Mouse (Mus musculus) hindbrain, embryonic 13.5 days (tissue): ENCODE data around the gene Ugt1a10. TPM values are rescaled to one million over a fixed set of nuclear protein-coding genes. Genes with fewer than 3 reads are reported as not detected.
"Not testable (repeated sequence)": the region's sequence is repeated elsewhere in the genome, so short reads cannot be mapped to it uniquely, and the experiment has no call there.

Experiments used
- ATAC-seq: fragments of 200-750 bp; cut with Nextera tagmentation; 2 replicates; pipeline ENCODE4 v1.8.0; 2017; ENCODE audit warnings: moderate TSS enrichment; ENCODE audit not compliant: low FRiP score
- H3K27ac ChIP-seq: fragments of 300-500 bp; sonication (generic); 2 replicates; pipeline ENCODE4 v1.5.1; 2015; ENCODE audit warnings: inconsistent platforms, mild to moderate bottlenecking, moderate library complexity
- H3K27me3 ChIP-seq: fragments of 300-500 bp; sonication (generic); 2 replicates; pipeline ENCODE4 v1.6.1; 2015; ENCODE audit warnings: mild to moderate bottlenecking, inconsistent platforms
- H3K36me3 ChIP-seq: fragments of 300-500 bp; sonication (generic); 2 replicates; pipeline ENCODE4 v1.6.1; 2015; ENCODE audit warnings: mild to moderate bottlenecking, inconsistent platforms
- H3K4me1 ChIP-seq: fragments of 300-500 bp; sonication (generic); replicated peaks from 2 replicates; pipeline ENCODE4 v1.6.1; 2015; ENCODE audit warnings: inconsistent platforms
- H3K4me2 ChIP-seq: fragments of 300-500 bp; sonication (generic); 2 replicates; pipeline ENCODE4 v1.6.1; 2015; ENCODE audit warnings: inconsistent platforms, mild to moderate bottlenecking, moderate library complexity
- H3K4me3 ChIP-seq: fragments of 300-500 bp; sonication (generic); 2 replicates; pipeline ENCODE4 v1.5.1; 2015; ENCODE audit warnings: mild to moderate bottlenecking, inconsistent platforms
- H3K9ac ChIP-seq: fragments of 300-500 bp; sonication (generic); 2 replicates; pipeline ENCODE4 v1.6.1; 2015; ENCODE audit warnings: mild to moderate bottlenecking, inconsistent platforms
- H3K9me3 ChIP-seq: fragments of 300-500 bp; sonication (generic); 2 replicates; pipeline ENCODE4 v1.6.1; 2016; ENCODE audit warnings: inconsistent platforms
- WGBS: fragments of 180-500 bp; shearing (Covaris S2); methylation state at CpG from one replicate; pipeline ENCODE4 v1.1.7; 2015; 5-methylcytosine and 5-hydroxymethylcytosine counted together
- polyA plus RNA-seq: library from polyadenylated mRNA; unstranded; fragments of >200 nt; fragmentation: Nextera tagmentation; extraction: Ambion mirVana; gene quantifications from 2 replicates; pipeline ENCODE4 v1.2.1, GENCODE M21; 2015

Gene Ugt1a10
- polyA plus RNA-seq, result not detected in 2 replicates

- 89% methylated on average over 1 of the region's 1 CpGs for WGBS
- H3K9me3 ChIP-seq, result no peaks in the 10 kb centered on the region
- no peak within 1 kb of the TSS for H3K4me3 ChIP-seq
- no peak within 1 kb of the TSS for H3K4me2 ChIP-seq
- ATAC-seq, result no peak
- no peak within 1 kb of the TSS for H3K9ac ChIP-seq
- H3K36me3 ChIP-seq, result no peaks in the 10 kb centered on the region
- H3K27me3 ChIP-seq, result no peaks in the 10 kb centered on the region
- H3K4me1 ChIP-seq, result no peaks in the 10 kb centered on the region
- H3K27ac ChIP-seq, result no peak within 1 kb of the TSS
Observed at GRCm38 (mm10) chr1:88055088-88055487, at the start of gene Ugt1a10. Gene Ugt1a10 (plus strand): TSS chr1:88055388.

GRCm38 (mm10) chr1:88007692-88008210, 47.4 kb upstream of the Ugt1a10 start:
- ATAC-seq, result peak; percentile 64
- Histone ChIP-seq H3K9ac (peak overlapping the region; percentile 85), H3K27me3 (no peaks in the 10 kb centered on the region), H3K36me3 (peaks cover 18% of the 10 kb centered on the region), H3K4me2 (peak overlapping the region; percentile 75), H3K4me1 (peaks cover 19% of the 10 kb centered on the region), H3K9me3 (no peaks in the 10 kb centered on the region), H3K4me3 (peak overlapping the region; percentile 67), H3K27ac (peak overlapping the region; percentile 94)
- WGBS, result 4% methylated on average over 5 of the region's 5 CpGs

GRCm38 (mm10) chr1:88008211-88008697, 46.9 kb upstream of the Ugt1a10 start, which contains the start of gene Usp40:
Gene Usp40 (minus strand): TSS chr1:88008551.
- Histone ChIP-seq H3K27me3 (no peaks in the 10 kb centered on the region), H3K9me3 (no peaks in the 10 kb centered on the region), H3K36me3 (peaks cover 13% of the 10 kb centered on the region), H3K4me3 (peak within 1 kb of the TSS; percentile 67), H3K27ac (peak within 1 kb of the TSS; percentile 94), H3K4me2 (peak within 1 kb of the TSS; percentile 75), H3K9ac (peak within 1 kb of the TSS; percentile 85), H3K4me1 (peaks cover 19% of the 10 kb centered on the region)
- ATAC-seq, result peak; percentile 97
- WGBS, result under 1% methylated on average over 45 of the region's 45 CpGs

- peak overlapping the region; percentile 67 for H3K4me3 ChIP-seq
- peak overlapping the region; percentile 75 for H3K4me2 ChIP-seq
- 50% methylated on average over 4 of the region's 4 CpGs for WGBS
- H3K27ac ChIP-seq, result peak overlapping the region; percentile 94; the same call in 1 of the 2 replicates
- no peaks in the 10 kb centered on the region for H3K9me3 ChIP-seq
- H3K27me3 ChIP-seq, result no peaks in the 10 kb centered on the region
- H3K9ac ChIP-seq, result peak overlapping the region; percentile 85
- peaks cover 12% of the 10 kb centered on the region for H3K36me3 ChIP-seq
- peaks cover 19% of the 10 kb centered on the region for H3K4me1 ChIP-seq
- peak; percentile 71 for ATAC-seq
Observed at GRCm38 (mm10) chr1:88008735-88009134, 46.5 kb upstream of the Ugt1a10 start.

GRCm38 (mm10) chr1:88009521-88009920, 45.7 kb upstream of the Ugt1a10 start:
- Histone ChIP-seq H3K9ac (no peak overlapping the region), H3K4me2 (no peak overlapping the region), H3K9me3 (peaks cover 4% of the 10 kb centered on the region; the same call in 1 of the 2 replicates), H3K27me3 (no peaks in the 10 kb centered on the region), H3K4me3 (no peak overlapping the region), H3K27ac (no peak overlapping the region), H3K36me3 (0 out of 2 replicates have a peak, but pooled peaks cover 5% of the 10 kb centered on the region), H3K4me1 (peaks cover 19% of the 10 kb centered on the region)
- WGBS, result 73% methylated on average over 3 of the region's 3 CpGs
- ATAC-seq, result no peak

GRCm38 (mm10) chr1:88013726-88014125, 41.5 kb upstream of the Ugt1a10 start:
- no peak overlapping the region for H3K27ac ChIP-seq
- H3K9ac ChIP-seq, result no peak overlapping the region
- peaks cover 12% of the 10 kb centered on the region for H3K9me3 ChIP-seq
- H3K4me1 ChIP-seq, result no peaks in the 10 kb centered on the region; the same call in 1 of the 2 replicates
- H3K4me2 ChIP-seq, result no peak overlapping the region
- ATAC-seq, result no peak
- H3K27me3 ChIP-seq, result no peaks in the 10 kb centered on the region
- no peaks in the 10 kb centered on the region for H3K36me3 ChIP-seq
- no peak overlapping the region for H3K4me3 ChIP-seq
- WGBS, result 85% methylated on average over 3 of the region's 3 CpGs

GRCm38 (mm10) chr1:88014194-88014593, 41.0 kb upstream of the Ugt1a10 start:
- ATAC-seq, result no peak
- no peaks in the 10 kb centered on the region for H3K36me3 ChIP-seq
- no peak overlapping the region for H3K4me2 ChIP-seq
- H3K4me3 ChIP-seq, result no peak overlapping the region
- H3K9ac ChIP-seq, result no peak overlapping the region
- peaks cover 12% of the 10 kb centered on the region for H3K9me3 ChIP-seq
- H3K27me3 ChIP-seq, result no peaks in the 10 kb centered on the region
- no peak overlapping the region for H3K27ac ChIP-seq
- no peaks in the 10 kb centered on the region for H3K4me1 ChIP-seq
- WGBS, result 95% methylated on average over 4 of the region's 4 CpGs

GRCm38 (mm10) chr1:88014671-88015070, 40.5 kb upstream of the Ugt1a10 start:
- 93% methylated on average over 4 of the region's 4 CpGs for WGBS
- no peak overlapping the region for H3K9ac ChIP-seq
- H3K4me1 ChIP-seq, result no peaks in the 10 kb centered on the region
- H3K36me3 ChIP-seq, result no peaks in the 10 kb centered on the region
- H3K27ac ChIP-seq, result no peak overlapping the region
- H3K4me2 ChIP-seq, result no peak overlapping the region
- no peak for ATAC-seq
- peaks cover 12% of the 10 kb centered on the region for H3K9me3 ChIP-seq
- no peak overlapping the region for H3K4me3 ChIP-seq
- H3K27me3 ChIP-seq, result no peaks in the 10 kb centered on the region

- no peak overlapping the region for H3K9ac ChIP-seq
- H3K4me3 ChIP-seq, result no peak overlapping the region
- 88% methylated on average over 6 of the region's 6 CpGs for WGBS
- H3K4me1 ChIP-seq, result no peaks in the 10 kb centered on the region
- no peaks in the 10 kb centered on the region for H3K27me3 ChIP-seq
- no peak for ATAC-seq
- H3K4me2 ChIP-seq, result no peak overlapping the region
- H3K27ac ChIP-seq, result no peak overlapping the region
- peaks cover 12% of the 10 kb centered on the region for H3K9me3 ChIP-seq
- H3K36me3 ChIP-seq, result no peaks in the 10 kb centered on the region
Observed at GRCm38 (mm10) chr1:88015371-88015770, 39.8 kb upstream of the Ugt1a10 start.

- not testable (repeated sequence) for H3K9me3 ChIP-seq, H3K36me3 ChIP-seq, H3K4me1 ChIP-seq, H3K4me3 ChIP-seq, H3K4me2 ChIP-seq, H3K27ac ChIP-seq, ATAC-seq, H3K27me3 ChIP-seq, H3K9ac ChIP-seq
- WGBS, result 85% methylated on average over 3 of the region's 3 CpGs
Observed at GRCm38 (mm10) chr1:88025244-88025643, 29.9 kb upstream of the Ugt1a10 start.

GRCm38 (mm10) chr1:88043044-88043443, 12.1 kb upstream of the Ugt1a10 start:
- not testable (repeated sequence) for ATAC-seq
- 68% methylated on average over 2 of the region's 2 CpGs for WGBS

GRCm38 (mm10) chr1:88044832-88045437, 10.3 kb upstream of the Ugt1a10 start:
- not testable (repeated sequence) for H3K9me3 ChIP-seq, H3K4me2 ChIP-seq, H3K27me3 ChIP-seq, ATAC-seq, H3K27ac ChIP-seq, H3K4me1 ChIP-seq, H3K4me3 ChIP-seq, H3K9ac ChIP-seq, H3K36me3 ChIP-seq
- WGBS, result 85% methylated on average over 4 of the region's 5 CpGs

More at GRCm38 (mm10) chr1:88043044-88043443, 12.1 kb upstream of the Ugt1a10 start:
- H3K4me2 ChIP-seq, H3K4me3 ChIP-seq, H3K27ac ChIP-seq, H3K9ac ChIP-seq, H3K27me3 ChIP-seq, H3K4me1 ChIP-seq, H3K9me3 ChIP-seq, H3K36me3 ChIP-seq: not testable (repeated sequence)

- H3K4me2 ChIP-seq, H3K4me1 ChIP-seq, H3K27ac ChIP-seq, ATAC-seq, H3K36me3 ChIP-seq, H3K9me3 ChIP-seq, H3K9ac ChIP-seq, H3K27me3 ChIP-seq, H3K4me3 ChIP-seq: not testable (repeated sequence)
- WGBS, result 95% methylated on average over 2 of the region's 2 CpGs
Observed at GRCm38 (mm10) chr1:88047408-88047807, 7.8 kb upstream of the Ugt1a10 start.
